Mouse (Mus musculus) C2C12 (cell line): ENCODE measurements around the gene Slc34a2.

Source experiments
- CEBPB ChIP-seq: IDR thresholded peaks from one replicate; pipeline ENCODE4 v1.6.1; 2011; ENCODE audit warnings: low read depth, mild to moderate bottlenecking, control low read depth, moderate library complexity
- CTCF ChIP-seq: IDR thresholded peaks from one replicate; pipeline ENCODE4 v1.5.1; 2011; ENCODE audit not compliant: control insufficient read depth, insufficient read depth, insufficient read length
- USF1 ChIP-seq: IDR thresholded peaks from one replicate; pipeline ENCODE4 v1.6.1; 2011; ENCODE audit warnings: low read depth, mild to moderate bottlenecking, control low read depth, moderate library complexity

- TF ChIP-seq CEBPB = no peak
- TF ChIP-seq CTCF = no peak
- no peak for TF ChIP-seq USF1
Observed at GRCm38 (mm10) chr5:53087452-53087851, 49.6 kb downstream of the Slc34a2 start.
